Mouse (Mus musculus) heart, postnatal 14 days (tissue): ENCODE measurements around the gene Sirt2. TPM values are rescaled to one million over a fixed set of nuclear protein-coding genes. Genes with fewer than 3 reads are reported as not detected.

Experiments
- DNase-seq, 2 experiments: peaks; one replicate each; pipeline ENCODE4 v3.0.0; 2021 to 2022
- intact Hi-C: fragments of 180-260 bp; cut with DNase I; formaldehyde crosslinking; loops from one replicate; pipeline ENCODE4 v1.15.1; 2025
- total RNA-seq, 2 experiments: library from RNA; stranded (reverse); gene quantifications; 2 replicates each; pipeline ENCODE4 v1.2.3; 2021

Sirt2 gene
- total RNA-seq, 2 experiments from 2014 or later = 71.6 to 75.1 TPM

DNA sequence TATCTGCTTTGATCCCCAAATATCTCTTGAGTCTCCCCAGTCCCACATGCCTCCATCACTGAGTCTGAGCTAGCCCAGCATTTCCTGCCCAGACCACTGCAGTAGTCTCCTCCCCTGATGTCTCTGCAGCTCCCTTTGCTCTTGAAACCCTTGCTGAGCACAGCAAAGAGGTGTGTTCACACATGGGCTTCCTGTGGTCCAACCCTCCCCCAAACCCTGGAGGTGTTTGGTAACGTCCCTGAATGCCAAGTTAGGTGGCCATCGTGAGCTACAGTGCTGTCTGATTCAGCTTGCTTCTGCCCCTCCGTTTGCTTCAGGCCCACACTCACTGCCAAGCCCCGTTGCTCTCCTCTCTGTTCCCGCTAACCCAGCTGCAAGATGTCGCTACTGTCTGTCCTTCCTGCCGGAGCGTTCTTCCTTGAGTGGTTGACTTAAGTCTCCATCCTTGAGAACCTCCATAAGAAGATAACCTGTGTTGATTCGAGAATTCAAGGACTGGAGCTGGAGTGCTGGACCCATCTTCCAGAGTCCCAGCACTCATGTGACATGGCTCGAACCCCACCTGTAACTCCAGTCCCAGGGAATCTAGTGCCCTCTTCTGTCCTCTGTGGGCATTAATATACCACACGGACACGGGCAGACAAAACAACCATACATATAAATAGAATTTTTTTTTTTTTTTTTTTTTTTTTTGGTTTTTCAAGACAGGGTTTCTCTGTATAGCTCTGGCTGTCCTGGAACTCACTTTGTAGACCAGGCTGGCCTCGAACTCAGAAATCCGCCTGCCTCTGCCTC is 26.1 kb downstream of the Sirt2 start:
- intact Hi-C loops = loop anchor here (5.0 kb wide), 1 partner anchor 180 kb away; no protein-coding TSS in a partner anchor
- DNase-seq = no peak

DNA sequence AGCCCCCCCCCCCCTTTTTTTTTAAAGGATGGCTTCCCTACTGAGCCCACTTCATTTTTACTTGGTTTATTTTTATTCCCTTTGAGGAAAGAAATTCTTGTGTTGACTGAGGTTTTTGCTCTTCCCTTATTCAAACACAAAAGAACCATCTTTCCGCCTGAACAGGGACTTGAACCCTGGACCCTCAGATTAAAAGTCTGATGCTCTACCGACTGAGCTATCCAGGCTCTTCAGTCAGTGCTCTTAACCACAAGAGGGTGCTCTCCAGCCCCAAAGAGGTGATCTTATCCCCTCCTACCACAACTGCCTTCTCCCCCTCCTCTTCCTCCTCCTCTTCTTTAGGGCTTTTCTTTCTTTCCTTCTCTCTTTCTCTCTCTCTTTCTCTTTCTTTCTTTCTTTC is 27.3 kb downstream of the Sirt2 start:
- no peak for DNase-seq
- intact Hi-C loops = loop anchor here (5.0 kb wide), 1 partner anchor 178 kb away; no protein-coding TSS in a partner anchor

DNA sequence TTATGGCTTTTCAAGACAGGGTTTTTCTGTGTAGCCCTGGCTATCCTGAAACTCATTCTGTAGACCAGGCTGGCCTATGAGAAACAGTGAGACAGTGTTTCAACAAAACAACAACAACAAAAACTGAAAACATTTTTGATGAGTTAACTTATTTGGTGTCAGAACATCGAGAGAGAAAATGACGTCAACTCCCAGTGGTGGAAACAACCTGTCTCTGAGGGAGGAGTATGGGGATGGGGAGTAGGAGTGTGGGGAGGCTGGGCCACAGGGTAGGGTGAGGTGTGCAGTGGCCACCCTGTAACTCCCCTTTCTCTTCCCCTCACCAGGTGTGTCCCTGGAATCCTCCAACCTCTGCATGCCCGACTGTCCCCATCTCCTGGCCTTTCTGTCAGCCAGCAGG is 28.0 kb downstream of the Sirt2 start:
- DNase-seq = no peak
- intact Hi-C loops = loop anchor here (5.0 kb wide), 1 partner anchor 178 kb away; no protein-coding TSS in a partner anchor

DNA sequence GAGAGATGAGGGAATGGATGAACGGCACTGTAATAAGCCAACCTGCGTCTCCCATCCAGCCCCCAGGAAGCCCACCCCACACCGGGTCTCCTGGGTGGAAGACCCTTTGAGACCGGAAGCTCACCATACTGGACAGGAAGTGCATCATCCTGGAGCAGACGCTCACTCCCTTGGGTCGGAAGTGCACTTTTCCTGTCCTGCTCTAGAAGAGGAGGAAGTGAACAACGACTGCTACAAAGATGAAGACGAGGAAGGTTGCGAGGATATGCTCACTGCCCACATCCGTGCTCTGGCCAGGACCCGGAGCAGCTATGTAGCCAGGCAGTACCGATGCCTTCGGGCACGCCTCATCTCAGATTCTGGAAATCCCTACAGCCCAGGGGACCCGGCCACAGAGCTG is 29.3 kb downstream of the Sirt2 start:
- intact Hi-C loops = loop anchor here (1.0 to 5.0 kb wide), 3 partner anchors 17 to 71 kb away; partner anchors contain the start of gene Lgals4
- DNase-seq = no peak

DNA sequence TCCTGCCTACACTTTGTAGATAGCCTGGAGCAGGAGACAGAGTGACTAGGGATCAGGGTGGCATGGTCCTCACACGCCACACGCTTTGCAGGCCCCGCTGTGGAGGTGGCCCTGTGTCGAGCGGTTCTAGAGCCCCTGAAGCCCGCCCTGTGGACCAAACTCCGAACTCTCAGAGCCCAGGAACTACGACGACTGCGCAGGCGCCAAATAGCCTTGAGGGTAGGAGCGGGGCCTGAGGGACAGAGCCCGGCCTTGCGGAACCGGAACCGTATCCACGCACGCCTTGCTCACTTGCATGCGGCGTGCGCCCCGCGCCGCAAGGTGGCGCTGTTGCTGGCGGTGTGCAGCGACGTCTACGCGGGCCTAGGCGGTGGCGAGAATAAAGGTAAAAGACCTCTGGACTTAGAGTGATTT is 30.0 kb downstream of the Sirt2 start:
- intact Hi-C loops = loop anchor here (1.0 to 5.0 kb wide), 3 partner anchors 16 to 71 kb away; partner anchors contain the start of gene Lgals4
- peak; percentile 89 to 92 for DNase-seq

DNA sequence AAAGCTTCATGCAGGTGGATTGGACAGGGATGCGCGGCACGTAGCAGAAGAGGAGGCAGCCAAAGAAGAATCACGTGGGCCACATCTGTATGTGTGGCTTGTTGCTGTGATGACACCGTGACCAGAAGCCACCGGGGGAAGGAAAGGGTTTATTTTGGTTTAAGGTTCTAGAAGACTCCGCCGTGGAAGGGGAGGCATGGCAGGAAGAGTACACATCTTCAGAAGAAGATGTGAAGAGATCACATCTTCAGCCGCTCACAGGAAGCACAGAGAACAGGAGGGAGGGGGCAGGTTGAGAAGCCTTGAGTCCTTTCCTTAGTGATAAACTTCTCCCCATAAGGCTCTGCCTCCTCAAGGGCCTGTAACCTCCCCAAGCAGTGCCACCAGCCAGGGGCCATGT is 33.5 kb downstream of the Sirt2 start:
- intact Hi-C loops = loop anchor here (5.0 kb wide), 1 partner anchor 32 kb away; the partner anchor contains the start of gene Lgals4
- DNase-seq = no peak

DNA sequence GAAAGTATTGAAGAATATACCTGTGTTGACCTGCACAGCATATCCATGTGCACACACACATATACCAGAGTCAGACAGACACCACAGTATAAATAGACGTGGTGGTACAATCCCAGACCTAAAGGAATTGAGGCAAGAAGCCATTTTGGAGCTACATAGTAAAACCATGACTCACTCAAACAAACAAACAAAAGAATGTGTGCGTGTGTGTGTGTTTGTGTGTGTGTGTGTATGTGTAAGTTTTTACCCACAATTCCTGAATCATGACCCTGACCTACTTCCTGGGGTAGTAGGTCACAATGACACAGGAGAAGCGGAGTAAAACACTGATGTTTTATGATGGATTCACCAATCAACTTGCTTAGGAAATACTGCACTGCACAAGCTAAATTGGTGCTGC is 34.9 kb downstream of the Sirt2 start:
- intact Hi-C loops = no loop called here
- DNase-seq = no peak

DNA sequence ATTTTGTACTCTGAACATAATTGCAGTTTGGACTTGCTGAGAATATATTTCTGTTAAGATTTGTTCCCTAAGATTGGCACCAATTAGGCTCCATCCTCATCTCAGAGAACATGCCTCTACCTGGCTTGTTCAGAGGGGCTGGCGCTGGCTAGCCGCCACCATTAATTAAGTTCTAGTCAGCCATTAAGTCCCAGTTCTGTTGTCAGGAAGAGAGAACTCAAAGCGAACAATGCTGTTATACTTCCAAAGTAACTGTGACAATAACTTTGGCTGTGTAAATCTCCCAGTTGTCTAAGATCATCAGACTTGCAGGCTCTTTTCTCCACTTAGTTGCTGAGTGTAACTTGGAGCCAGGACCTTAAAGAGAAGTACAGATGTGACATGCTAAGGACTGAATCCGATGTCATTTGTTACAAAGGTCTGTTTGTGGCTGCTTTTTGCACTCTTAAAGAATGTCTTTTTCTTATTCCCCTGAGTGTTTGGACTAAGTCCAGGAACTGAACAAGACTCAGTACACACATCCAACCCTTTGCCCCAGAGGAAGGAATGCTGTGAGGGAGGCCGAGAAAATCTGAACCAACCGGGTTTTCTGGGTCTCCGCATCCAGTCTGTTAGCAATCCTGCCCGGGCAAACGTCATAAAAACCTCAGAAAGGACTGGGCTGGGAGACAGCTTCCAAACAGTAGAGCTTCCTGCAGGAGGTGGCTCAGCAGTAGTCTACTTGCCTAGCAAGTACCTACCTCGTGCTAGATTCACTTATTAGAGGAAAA is 35.6 kb downstream of the Sirt2 start:
- intact Hi-C loops = no loop called here

DNA sequence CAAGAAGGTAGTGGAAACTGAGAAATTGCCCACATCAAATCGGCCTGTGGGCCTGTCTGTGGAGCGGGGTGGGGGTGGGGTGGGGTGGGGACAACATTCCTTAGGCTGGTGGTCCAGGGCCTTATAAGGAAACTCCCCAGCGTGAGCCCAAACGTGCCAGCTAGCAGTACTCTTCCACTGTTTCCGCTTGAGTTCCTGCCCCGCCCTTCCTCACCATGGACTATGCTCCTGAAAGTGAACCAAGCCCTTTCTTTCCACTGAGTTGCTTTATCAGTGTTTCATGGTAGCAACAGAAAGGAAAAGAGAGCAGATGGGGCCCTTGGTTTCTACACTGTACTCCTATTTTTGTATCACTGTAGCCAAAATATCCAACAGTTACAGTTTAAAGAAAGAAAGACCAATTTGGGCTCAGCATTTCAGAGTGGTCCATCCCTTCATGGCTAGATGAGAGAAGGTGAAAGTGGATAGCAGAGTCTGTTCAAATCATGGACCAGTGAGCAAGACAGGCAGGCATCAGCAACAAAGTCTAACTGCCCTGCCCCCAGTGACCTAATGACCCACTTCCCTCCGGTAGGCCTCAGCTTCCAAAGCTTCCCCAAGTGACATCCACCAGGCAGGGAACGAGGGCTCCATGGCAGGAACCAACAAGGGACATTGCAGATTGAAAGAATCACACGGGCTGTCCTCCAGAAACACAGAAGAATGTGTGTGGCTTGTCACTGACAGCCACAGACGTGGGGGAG is 36.5 kb downstream of the Sirt2 start:
- intact Hi-C loops = no loop called here
- DNase-seq = no peak

More for the DNA sequence above, 35.6 kb downstream of the Sirt2 start:
- DNase-seq = peak; percentile 39 to 58

DNA sequence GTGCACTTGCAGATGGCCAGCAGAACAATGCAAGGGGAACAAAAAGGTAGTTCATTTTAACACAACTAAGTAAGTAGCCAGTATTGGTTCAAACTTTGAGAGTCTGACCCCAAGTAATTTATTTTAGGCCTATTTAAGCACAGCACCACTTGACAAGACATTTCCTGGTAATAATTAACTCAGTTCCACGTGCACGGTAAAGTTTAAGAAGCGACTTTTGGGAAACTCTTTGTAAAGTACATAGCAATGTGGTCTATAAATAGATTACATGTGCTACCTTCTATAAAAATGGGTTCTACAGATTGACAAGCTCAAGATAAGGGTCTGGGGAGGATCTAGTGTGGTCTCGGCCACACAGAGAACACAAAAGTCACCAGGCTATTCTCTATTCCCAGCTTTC is 37.2 kb downstream of the Sirt2 start:
- intact Hi-C loops = no loop called here
- DNase-seq = no peak

DNA sequence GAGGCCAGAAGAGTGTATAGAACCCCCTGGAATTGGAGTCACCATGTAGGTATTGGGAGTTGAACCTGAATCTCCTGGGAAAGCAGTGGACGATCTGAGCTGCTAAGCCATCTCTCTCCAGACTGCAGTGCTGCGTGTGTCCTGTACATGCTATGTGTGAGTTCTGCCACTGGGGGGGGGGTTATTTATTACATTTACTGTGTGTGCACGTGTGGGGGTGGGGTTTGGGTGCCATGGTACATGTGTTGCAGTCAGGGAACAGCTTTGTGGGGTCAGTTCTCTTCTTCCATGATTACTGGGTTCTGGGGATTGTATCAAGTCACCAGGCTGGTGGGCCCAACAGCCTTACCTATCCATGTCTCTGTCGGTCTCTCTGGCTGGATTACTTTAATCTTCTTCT is 40.3 kb downstream of the Sirt2 start:
- intact Hi-C loops = no loop called here
- DNase-seq = no peak

DNA sequence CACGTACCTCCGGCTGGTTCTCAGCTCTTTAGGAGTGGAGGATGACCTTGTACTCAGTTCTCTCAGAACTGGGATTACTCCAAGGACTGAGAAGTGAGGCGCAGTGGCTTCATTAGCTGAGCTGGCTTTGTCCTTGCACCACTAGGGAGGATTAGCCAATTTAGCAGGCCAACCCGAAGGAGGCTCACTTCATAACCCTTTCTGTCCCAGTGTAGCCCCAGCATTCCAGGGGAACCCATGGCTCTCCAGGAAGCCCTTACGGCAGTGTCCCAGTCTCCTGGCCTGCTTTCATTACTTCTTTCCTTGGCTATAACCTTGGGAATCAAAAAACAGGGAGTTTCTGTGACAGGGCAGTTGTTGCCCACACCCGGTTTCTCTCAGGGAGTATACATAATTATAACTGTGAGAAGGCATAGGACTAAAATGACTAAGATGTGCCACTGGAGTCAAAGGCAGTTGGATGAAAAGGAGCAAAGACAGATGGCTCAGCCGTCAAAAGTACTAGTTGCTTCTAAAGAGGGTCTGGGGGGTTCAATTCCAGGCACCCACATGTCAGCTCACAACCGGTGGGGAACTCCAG is 41.2 kb downstream of the Sirt2 start:
- DNase-seq = peak; percentile 48 to 64
- intact Hi-C loops = no loop called here

DNA sequence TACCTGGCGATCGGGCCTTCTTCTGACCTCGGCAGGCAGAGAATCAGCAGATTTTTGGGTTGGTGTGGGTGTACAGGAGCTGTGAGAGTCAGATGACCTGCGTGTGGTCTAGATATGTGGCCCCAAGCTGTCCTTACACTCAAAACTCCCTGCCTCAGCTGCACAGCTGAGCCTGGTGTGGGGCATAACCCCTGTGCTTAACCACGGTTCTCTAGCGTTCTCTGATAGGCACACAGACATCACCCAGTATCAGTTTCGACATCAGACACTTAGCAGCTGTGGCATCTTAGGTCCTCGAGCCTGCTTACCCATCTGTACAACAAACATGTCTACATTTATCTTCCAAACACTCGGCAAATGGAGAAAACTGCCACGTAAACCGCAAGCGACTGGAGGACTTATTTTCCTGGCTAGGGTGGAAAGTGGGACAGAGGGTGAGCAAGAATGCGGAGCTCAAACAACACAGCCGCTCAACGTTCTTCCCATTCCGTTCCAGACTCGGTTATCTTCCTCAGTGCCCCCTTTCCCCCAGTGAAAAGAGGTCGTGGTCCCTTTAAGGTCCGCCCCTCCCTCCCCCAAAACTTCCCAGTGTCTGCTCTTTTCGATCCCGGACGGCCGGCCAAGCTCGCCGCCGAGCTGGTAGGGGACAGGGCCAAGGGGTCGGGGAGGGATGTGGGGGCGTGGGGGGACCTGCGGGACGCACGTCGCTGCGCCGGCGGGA is 41.8 kb downstream of the Sirt2 start, which contains the start of gene Hnrnpl:
Gene Hnrnpl, plus strand, starts transcription at position 321 of the 721 bp plus-strand sequence.
- intact Hi-C loops = no loop called here

DNA sequence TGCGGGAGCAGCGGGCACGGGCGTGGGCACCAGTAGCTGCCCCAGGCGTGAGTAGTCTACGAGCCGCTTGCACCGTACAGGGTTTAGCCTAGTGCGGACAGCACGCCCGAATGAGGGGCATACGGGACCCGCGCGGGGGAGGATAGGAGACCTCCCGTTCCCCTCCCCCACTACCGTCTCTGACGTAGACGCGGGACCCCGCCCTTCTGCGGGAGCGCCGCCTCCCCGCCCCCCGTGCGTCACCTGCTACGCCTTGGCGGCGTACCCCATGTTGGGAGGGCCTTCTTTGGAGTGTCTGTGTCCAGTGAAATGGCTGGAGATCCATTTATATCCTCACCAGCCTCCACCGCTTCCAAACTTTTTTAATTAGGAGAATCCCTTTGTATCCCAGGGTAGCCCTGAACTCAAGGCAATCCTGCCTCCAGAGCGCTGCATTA is 42.4 kb downstream of the Sirt2 start:
- DNase-seq = peak; percentile 97 to 99
- intact Hi-C loops = no loop called here

More for the DNA sequence above, 41.8 kb downstream of the Sirt2 start, which contains the start of gene Hnrnpl:
- peak; percentile 30 to 81 for DNase-seq

DNA sequence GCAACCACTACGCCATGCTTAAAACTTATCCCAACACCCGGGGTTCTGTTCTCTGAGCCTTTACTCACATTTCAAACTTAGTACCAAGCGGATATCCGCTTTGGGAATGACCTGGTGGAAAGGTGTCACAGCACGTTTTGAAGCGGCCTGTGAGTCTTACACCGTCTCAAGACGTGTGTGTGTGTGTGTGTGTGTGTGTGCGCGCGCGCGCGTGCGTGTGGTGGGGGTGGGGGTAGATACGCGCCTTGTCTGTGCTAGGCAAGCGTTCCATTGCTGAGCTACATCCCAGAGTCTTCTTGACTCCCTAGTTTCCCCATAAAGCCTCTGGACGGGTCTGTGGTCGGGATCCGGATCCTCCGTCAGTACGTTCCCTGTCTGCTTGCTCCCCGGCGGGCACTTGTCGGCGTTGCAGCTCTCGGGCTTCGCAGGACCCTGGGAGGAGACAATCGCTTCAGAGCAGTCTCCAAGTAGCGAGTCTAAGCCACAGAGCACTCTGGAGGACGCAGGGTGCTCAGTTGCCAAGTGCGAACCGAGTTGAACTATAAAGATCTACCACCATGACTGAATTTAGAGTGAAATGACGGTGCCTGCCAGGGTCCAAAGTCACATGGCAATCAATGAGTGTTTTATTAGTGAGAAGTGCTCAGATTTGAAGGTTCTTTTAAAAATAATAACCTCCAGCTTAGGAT is 43.0 kb downstream of the Sirt2 start:
- peak; percentile 62 to 65 for DNase-seq

DNA sequence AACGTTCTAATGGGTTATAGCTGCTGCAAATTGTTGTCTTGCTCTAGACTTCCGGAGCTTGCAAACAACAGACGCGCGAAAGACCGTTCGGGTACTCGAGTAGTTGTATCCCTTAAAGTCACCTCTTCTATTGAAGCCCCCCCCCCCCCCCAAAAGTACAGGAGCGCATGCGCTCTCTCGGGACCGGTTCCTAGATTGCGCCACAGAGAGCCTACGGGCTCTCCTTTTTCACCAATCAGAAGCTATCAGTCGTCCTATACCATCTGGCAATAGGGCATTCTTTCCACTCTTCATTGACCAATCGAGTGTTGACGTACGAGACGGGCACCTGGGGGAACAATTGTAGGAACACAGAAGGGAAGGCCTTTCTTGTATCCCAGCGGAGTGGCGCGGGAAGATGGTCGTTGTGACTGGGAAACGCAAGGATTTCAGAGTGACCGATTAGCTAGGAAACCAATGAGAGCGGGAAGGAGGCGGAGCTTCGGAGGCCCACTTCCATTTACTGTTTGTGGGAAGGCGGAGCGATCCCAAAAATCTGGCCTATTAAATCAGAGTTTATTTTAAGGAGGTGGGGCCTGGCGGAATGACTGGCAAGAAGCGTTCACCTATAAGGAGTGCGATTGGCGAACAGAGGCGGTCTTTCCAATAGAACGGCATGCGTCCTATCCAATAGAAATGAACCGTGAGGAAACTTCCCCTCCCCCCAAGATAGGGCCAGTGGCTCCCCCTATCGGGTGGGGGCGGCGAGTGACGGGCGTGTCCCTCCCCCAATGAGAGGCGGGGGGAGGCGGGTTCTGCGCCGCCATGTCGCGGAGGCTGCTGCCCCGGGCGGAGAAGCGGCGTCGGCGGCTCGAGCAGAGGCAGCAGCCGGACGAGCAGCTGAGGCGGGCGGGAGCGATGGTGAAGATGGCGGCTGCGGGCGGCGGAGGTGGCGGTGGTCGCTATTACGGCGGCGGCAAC is 43.9 kb downstream of the Sirt2 start:
- intact Hi-C loops = loop anchor here (2.0 kb wide), 1 partner anchor 16 kb away; no protein-coding TSS in a partner anchor
- peak; percentile 99 for DNase-seq

More for the DNA sequence above, 43.0 kb downstream of the Sirt2 start:
- intact Hi-C loops = loop anchor here (2.0 kb wide), 1 partner anchor 17 kb away; no protein-coding TSS in a partner anchor

DNA sequence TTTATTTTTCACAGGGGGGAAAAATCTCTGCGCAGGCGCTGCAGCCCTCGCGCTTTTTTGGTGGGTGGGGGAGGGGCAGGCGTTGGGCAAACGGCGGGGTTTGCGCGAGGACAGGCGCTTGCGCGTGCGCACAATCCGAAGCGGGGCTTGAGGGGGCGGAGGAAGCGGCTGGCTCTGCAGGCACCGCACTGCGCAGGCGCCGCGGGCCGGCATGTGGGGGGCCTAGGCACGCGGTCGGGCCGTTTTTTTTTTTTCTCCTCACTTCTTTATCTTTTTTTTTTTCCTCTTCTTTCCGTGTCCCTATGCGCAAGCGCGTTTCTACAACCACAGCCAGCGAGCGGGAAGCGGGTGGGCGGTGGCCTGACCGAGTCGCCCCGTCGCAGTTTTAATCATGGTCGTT is 44.7 kb downstream of the Sirt2 start:
- intact Hi-C loops = loop anchor here (2.0 kb wide), 1 partner anchor 16 kb away; no protein-coding TSS in a partner anchor
- DNase-seq = peak; percentile 97 to 98
